Comparison of ENCODE assay signal across 28 mouse cellular contexts in genomic region chr17:24800524-24800923, GRCm38 (mm10). TPM values are rescaled to one million over a fixed set of nuclear protein-coding genes. Genes with fewer than 3 reads are reported as not detected.
A peak's percentile ranks its signal among the peaks of the same experiment; 100 is the strongest.
DNase-seq lines count a peak whose midpoint lies in the region; ATAC-seq and TF ChIP-seq lines count a peak whose summit lies in the region.
"Had no signal": no experiment of that assay in that cellular context is flagged by ENCODE, and none has a peak within 500 bp of the region (broad histone marks: within the 10 kb centered on the region; RNA-seq: fewer than 3 reads in every experiment).

No protein-coding gene starts in this region.

- H3K27me3 ChIP-seq in intestine, postnatal 0 days (replicated peaks; ENCODE audit: control insufficient read depth, insufficient read depth, low read length), result peaks cover 7% of the 10 kb centered on the region; the same call in 1 of the 2 replicates
- H3K27me3 ChIP-seq in intestine, embryonic 16.5 days (replicated peaks; ENCODE audit: control insufficient read depth, insufficient read depth, low read length), result peaks cover 7% of the 10 kb centered on the region; the same call in 1 of the 2 replicates
- peaks cover 4% of the 10 kb centered on the region; the same call in 1 of the 2 replicates for H3K27me3 ChIP-seq in liver, postnatal 0 days (ENCODE audit: insufficient read depth, low read length)
- H3K27me3 ChIP-seq in liver, embryonic 11.5 days (replicated peaks; ENCODE audit: control insufficient read depth, insufficient read depth, low read length), result 0 out of 2 replicates have a peak, but pooled peaks cover 3% of the 10 kb centered on the region
- no peaks in the 10 kb centered on the region for H3K27me3 ChIP-seq in stomach, postnatal 0 days (ENCODE audit: control insufficient read depth, insufficient read depth, low read length)
- H3K27me3 ChIP-seq in forebrain, postnatal 0 days (ENCODE audit: insufficient read depth, low read length), result peaks cover 8% of the 10 kb centered on the region

- H3K9me3 ChIP-seq in intestine, postnatal 0 days (ENCODE audit: control insufficient read depth), result no peaks in the 10 kb centered on the region
- H3K9me3 ChIP-seq in intestine, embryonic 16.5 days (ENCODE audit: control insufficient read depth, low read length), result no peaks in the 10 kb centered on the region
- H3K9me3 ChIP-seq in liver, postnatal 0 days (ENCODE audit: low read length), result no peaks in the 10 kb centered on the region
- no peaks in the 10 kb centered on the region for H3K9me3 ChIP-seq in liver, embryonic 11.5 days (ENCODE audit: control insufficient read depth, low read length)
- no peaks in the 10 kb centered on the region for H3K9me3 ChIP-seq in stomach, postnatal 0 days (ENCODE audit: control insufficient read depth, low read length)
- H3K9me3 ChIP-seq in forebrain, postnatal 0 days (ENCODE audit: low read length), result no peaks in the 10 kb centered on the region
- H3K9me3 ChIP-seq: embryonic facial prominence, embryonic 12.5 days; embryonic facial prominence, embryonic 15.5 days; heart, embryonic 12.5 days; heart, embryonic 15.5 days had no signal

- no peak for DNase-seq in liver, postnatal 0 days
- no peak for DNase-seq in liver, embryonic 11.5 days (ENCODE audit: low spot score)
- peak; percentile 13 for DNase-seq in ES-CJ7 (ENCODE audit: low read depth, low spot score)
- no peak for DNase-seq in stomach, postnatal 0 days (ENCODE audit: low spot score)
- DNase-seq in forebrain, postnatal 0 days, result no peak
- no peak for DNase-seq in thymus, postnatal 0 days (ENCODE audit: low spot score)
- DNase-seq: adrenal gland, postnatal 10 days; adrenal gland, postnatal 36 days; cerebellum, adult 18-20 months; cerebellum, adult 9-10 months; cerebellum, postnatal 14 days; gastrocnemius, postnatal 25 days; heart, adult 2 months; heart, postnatal 10 days; heart, postnatal 4 days had no signal

- no peak overlapping the region for H3K4me3 ChIP-seq in intestine, postnatal 0 days (ENCODE audit: low read depth, low read length)
- no peak overlapping the region for H3K4me3 ChIP-seq in intestine, embryonic 16.5 days (ENCODE audit: low read length)
- H3K4me3 ChIP-seq in liver, postnatal 0 days (ENCODE audit: low read depth, low read length), result no peak overlapping the region
- H3K4me3 ChIP-seq in liver, embryonic 11.5 days (ENCODE audit: low read depth, low read length), result no peak overlapping the region
- no peak overlapping the region for H3K4me3 ChIP-seq in stomach, postnatal 0 days (ENCODE audit: low read depth, low read length)
- H3K4me3 ChIP-seq in forebrain, postnatal 0 days (ENCODE audit: low read depth, low read length), result no peak overlapping the region
- H3K4me3 ChIP-seq: embryonic facial prominence, embryonic 12.5 days; embryonic facial prominence, embryonic 15.5 days; heart, adult 2 months; heart, embryonic 12.5 days; heart, embryonic 15.5 days had no signal

- H3K27ac ChIP-seq in intestine, postnatal 0 days (ENCODE audit: low read depth, low read length), result no peak overlapping the region
- no peak overlapping the region for H3K27ac ChIP-seq in intestine, embryonic 16.5 days (ENCODE audit: low read length)
- H3K27ac ChIP-seq in liver, postnatal 0 days (ENCODE audit: low read depth), result no peak overlapping the region
- no peak overlapping the region for H3K27ac ChIP-seq in liver, embryonic 11.5 days (ENCODE audit: low read depth, low read length)
- no peak overlapping the region for H3K27ac ChIP-seq in stomach, postnatal 0 days (replicated peaks)
- H3K27ac ChIP-seq in forebrain, postnatal 0 days (ENCODE audit: low read depth, low read length), result no peak overlapping the region
- H3K27ac ChIP-seq: embryonic facial prominence, embryonic 12.5 days; embryonic facial prominence, embryonic 15.5 days; heart, adult 2 months; heart, embryonic 15.5 days; hindbrain, embryonic 14.5 days; hindbrain, postnatal 0 days had no signal

- no peaks in the 10 kb centered on the region for H3K4me1 ChIP-seq in intestine, postnatal 0 days (replicated peaks; ENCODE audit: control insufficient read depth, insufficient read depth, low read length)
- H3K4me1 ChIP-seq in intestine, embryonic 16.5 days (ENCODE audit: control insufficient read depth, insufficient read depth, low read length), result peaks cover 4% of the 10 kb centered on the region
- H3K4me1 ChIP-seq in liver, postnatal 0 days (ENCODE audit: insufficient read depth), result peaks cover 7% of the 10 kb centered on the region
- H3K4me1 ChIP-seq in liver, embryonic 11.5 days (replicated peaks; ENCODE audit: control insufficient read depth, insufficient read depth, low read length), result peaks cover 3% of the 10 kb centered on the region; the same call in 1 of the 2 replicates
- no peaks in the 10 kb centered on the region for H3K4me1 ChIP-seq in stomach, postnatal 0 days (replicated peaks; ENCODE audit: control insufficient read depth, insufficient read depth)
- H3K4me1 ChIP-seq in forebrain, postnatal 0 days (ENCODE audit: insufficient read depth), result 0 out of 2 replicates have a peak, but pooled peaks cover 4% of the 10 kb centered on the region
- H3K4me1 ChIP-seq: embryonic facial prominence, embryonic 12.5 days; embryonic facial prominence, embryonic 15.5 days had no signal

- no peak for ATAC-seq in intestine, postnatal 0 days
- no peak for ATAC-seq in intestine, embryonic 16.5 days
- ATAC-seq in liver, postnatal 0 days, result no peak
- ATAC-seq in liver, embryonic 11.5 days (replicated peaks; ENCODE audit: low FRiP score), result no peak
- no peak for ATAC-seq in stomach, postnatal 0 days (ENCODE audit: low FRiP score, low TSS enrichment)
- no peak for ATAC-seq in forebrain, postnatal 0 days
- ATAC-seq: forebrain, embryonic 14.5 days; hindbrain, postnatal 0 days; inflammation-experienced regulatory T-cells, adult 6 months had no signal

- H3K4me2 ChIP-seq in intestine, postnatal 0 days (replicated peaks; ENCODE audit: low read depth), result no peak overlapping the region
- H3K4me2 ChIP-seq in intestine, embryonic 16.5 days (ENCODE audit: low read depth, low read length), result no peak overlapping the region
- no peak overlapping the region for H3K4me2 ChIP-seq in liver, postnatal 0 days (ENCODE audit: low read depth, low read length)
- no peak overlapping the region for H3K4me2 ChIP-seq in liver, embryonic 11.5 days
- no peak overlapping the region for H3K4me2 ChIP-seq in stomach, postnatal 0 days (replicated peaks; ENCODE audit: low read depth)
- no peak overlapping the region for H3K4me2 ChIP-seq in forebrain, postnatal 0 days (ENCODE audit: low read depth)
- H3K4me2 ChIP-seq: embryonic facial prominence, embryonic 12.5 days; embryonic facial prominence, embryonic 15.5 days; heart, embryonic 12.5 days; heart, embryonic 15.5 days; hindbrain, embryonic 14.5 days had no signal

- whole genome bisulfite sequencing in intestine, postnatal 0 days, result 50% methylated on average over 3 of the region's 3 CpGs
- 50% methylated on average over 3 of the region's 3 CpGs for WGBS in intestine, embryonic 16.5 days
- 54% methylated on average over 3 of the region's 3 CpGs for WGBS in liver, postnatal 0 days (ENCODE audit: insufficient replicate concordance)
- WGBS in liver, embryonic 11.5 days, result 55% methylated on average over 3 of the region's 3 CpGs
- WGBS in stomach, postnatal 0 days, result 51% methylated on average over 3 of the region's 3 CpGs
- WGBS in forebrain, postnatal 0 days, result 51% methylated on average over 3 of the region's 3 CpGs

- peak; percentile 16; the same call in 1 of the 2 replicates for TF ChIP-seq CTCF in intestine, postnatal 0 days (IDR thresholded peaks at IDR 0.05; ENCODE audit: low read depth)
- peak; percentile 6; the same call in 1 of the 2 replicates for TF ChIP-seq CTCF in liver, postnatal 0 days (IDR thresholded peaks at IDR 0.05; ENCODE audit: low read depth)
- peak; percentile 31 for TF ChIP-seq CTCF in stomach, postnatal 0 days (IDR thresholded peaks at IDR 0.05; ENCODE audit: low read depth)
- no peak for TF ChIP-seq CTCF in forebrain, postnatal 0 days (IDR thresholded peaks at IDR 0.05; ENCODE audit: low read depth)

- no peaks in the 10 kb centered on the region for H3K36me3 ChIP-seq in intestine, postnatal 0 days (ENCODE audit: control insufficient read depth, insufficient read depth)
- H3K36me3 ChIP-seq in intestine, embryonic 16.5 days (ENCODE audit: control insufficient read depth, insufficient read depth, low read length), result no peaks in the 10 kb centered on the region
- no peaks in the 10 kb centered on the region for H3K36me3 ChIP-seq in liver, postnatal 0 days (replicated peaks; ENCODE audit: insufficient read depth, low read length)
- no peaks in the 10 kb centered on the region for H3K36me3 ChIP-seq in liver, embryonic 11.5 days (ENCODE audit: control insufficient read depth, insufficient read depth, low read length)
- H3K36me3 ChIP-seq in stomach, postnatal 0 days (ENCODE audit: control insufficient read depth, insufficient read depth, low read length), result no peaks in the 10 kb centered on the region
- H3K36me3 ChIP-seq in forebrain, postnatal 0 days (ENCODE audit: insufficient read depth), result no peaks in the 10 kb centered on the region
- H3K36me3 ChIP-seq: embryonic facial prominence, embryonic 12.5 days; embryonic facial prominence, embryonic 15.5 days; heart, embryonic 12.5 days; heart, embryonic 15.5 days had no signal

- no peak for TF ChIP-seq EP300 in liver, postnatal 0 days (IDR thresholded peaks at IDR 0.05; ENCODE audit: low read depth)
- no peak for TF ChIP-seq EP300 in stomach, postnatal 0 days (optimal IDR thresholded peaks at IDR 0.05)

- H3K9ac ChIP-seq in intestine, postnatal 0 days (ENCODE audit: low read depth, low read length), result no peak overlapping the region
- H3K9ac ChIP-seq in intestine, embryonic 16.5 days (ENCODE audit: low read depth, low read length), result no peak overlapping the region
- no peak overlapping the region for H3K9ac ChIP-seq in liver, postnatal 0 days (replicated peaks)
- no peak overlapping the region for H3K9ac ChIP-seq in liver, embryonic 11.5 days (ENCODE audit: low read depth, low read length)
- no peak overlapping the region for H3K9ac ChIP-seq in stomach, postnatal 0 days (ENCODE audit: low read length)
- H3K9ac ChIP-seq in forebrain, postnatal 0 days, result no peak overlapping the region
- H3K9ac ChIP-seq: embryonic facial prominence, embryonic 12.5 days; embryonic facial prominence, embryonic 15.5 days; heart, embryonic 12.5 days; heart, embryonic 15.5 days; hindbrain, embryonic 14.5 days had no signal

RNA-seq across cellular contexts. Expression of gene Meiob, which starts 3.6 kb away (rescaled TPM):
- polyA plus RNA-seq in intestine, postnatal 0 days (2015; fragmentation: Nextera tagmentation; extraction: Ambion mirVana), result 0.08 and 0.10 TPM in 2 replicates
- polyA plus RNA-seq in intestine, embryonic 16.5 days (2015; fragmentation: Nextera tagmentation; extraction: Ambion mirVana), result not detected in 2 replicates
- polyA plus RNA-seq in liver, postnatal 0 days (2015; fragmentation: Nextera tagmentation; extraction: Ambion mirVana), result 0.97 and 1.2 TPM in 2 replicates
- polyA plus RNA-seq in liver, embryonic 11.5 days (2014; fragmentation: Nextera tagmentation; extraction: Ambion mirVana), result 1.9 and 3.0 TPM in 2 replicates
- 0.05 TPM in 1 of 2 replicates, not detected in the other for polyA plus RNA-seq in stomach, postnatal 0 days (2015; fragmentation: Nextera tagmentation; extraction: Ambion mirVana)
- not detected in 2 replicates for total RNA-seq in forebrain, postnatal 0 days (2014; rRNA removed)
- polyA plus RNA-seq in forebrain, postnatal 0 days (2015; fragmentation: Nextera tagmentation; extraction: Ambion mirVana), result 0.08 and 0.15 TPM in 2 replicates
- 0.17 and 0.23 TPM in 2 replicates for polyA plus RNA-seq in thymus, postnatal 0 days (2015; fragmentation: Nextera tagmentation; extraction: Ambion mirVana)
- total RNA-seq: gastrocnemius, adult 8-10 months; gastrocnemius, postnatal 25 days; heart, postnatal 10 days; hindbrain, postnatal 0 days had no signal
- polyA plus RNA-seq: embryonic facial prominence, embryonic 12.5 days; forebrain, embryonic 11.5 days; forebrain, embryonic 14.5 days; heart, adult 2 months; heart, embryonic 12.5 days; heart, embryonic 15.5 days; hindbrain, embryonic 11.5 days; hindbrain, embryonic 14.5 days; hindbrain, postnatal 0 days; inflammation-experienced regulatory T-cells, adult 6 months had no signal

RNA-seq across cellular contexts. Expression of gene Hagh, which starts 39.4 kb away (rescaled TPM):
- polyA plus RNA-seq in intestine, postnatal 0 days (2015; fragmentation: Nextera tagmentation; extraction: Ambion mirVana), result 104 and 105 TPM in 2 replicates
- polyA plus RNA-seq in intestine, embryonic 16.5 days (2015; fragmentation: Nextera tagmentation; extraction: Ambion mirVana), result 86.5 and 95.5 TPM in 2 replicates
- polyA plus RNA-seq in liver, postnatal 0 days (2015; fragmentation: Nextera tagmentation; extraction: Ambion mirVana), result 233 and 241 TPM in 2 replicates
- polyA plus RNA-seq in liver, embryonic 11.5 days (2014; fragmentation: Nextera tagmentation; extraction: Ambion mirVana), result 53.8 and 56.3 TPM in 2 replicates
- polyA plus RNA-seq in stomach, postnatal 0 days (2015; fragmentation: Nextera tagmentation; extraction: Ambion mirVana), result 51.3 and 52.7 TPM in 2 replicates
- 62.0 and 62.8 TPM in 2 replicates for total RNA-seq in forebrain, postnatal 0 days (2014; rRNA removed)
- 61.6 and 66.6 TPM in 2 replicates for polyA plus RNA-seq in forebrain, postnatal 0 days (2015; fragmentation: Nextera tagmentation; extraction: Ambion mirVana)
- polyA plus RNA-seq in thymus, postnatal 0 days (2015; fragmentation: Nextera tagmentation; extraction: Ambion mirVana), result 65.8 and 74.0 TPM in 2 replicates

RNA-seq across cellular contexts. Expression of gene Hs3st6, which starts 47.7 kb away (rescaled TPM):
- polyA plus RNA-seq in intestine, postnatal 0 days (2015; fragmentation: Nextera tagmentation; extraction: Ambion mirVana), result 0.25 and 0.47 TPM in 2 replicates
- polyA plus RNA-seq in intestine, embryonic 16.5 days (2015; fragmentation: Nextera tagmentation; extraction: Ambion mirVana), result 0.28 and 0.39 TPM in 2 replicates
- polyA plus RNA-seq in liver, postnatal 0 days (2015; fragmentation: Nextera tagmentation; extraction: Ambion mirVana), result 0.20 and 0.64 TPM in 2 replicates
- polyA plus RNA-seq in liver, embryonic 11.5 days (2014; fragmentation: Nextera tagmentation; extraction: Ambion mirVana), result 0.41 and 0.45 TPM in 2 replicates
- 1.4 and 1.8 TPM in 2 replicates for polyA plus RNA-seq in stomach, postnatal 0 days (2015; fragmentation: Nextera tagmentation; extraction: Ambion mirVana)
- 0.57 TPM in 1 of 2 replicates, not detected in the other for total RNA-seq in forebrain, postnatal 0 days (2014; rRNA removed)
- 0.45 and 0.53 TPM in 2 replicates for polyA plus RNA-seq in forebrain, postnatal 0 days (2015; fragmentation: Nextera tagmentation; extraction: Ambion mirVana)
- polyA plus RNA-seq in thymus, postnatal 0 days (2015; fragmentation: Nextera tagmentation; extraction: Ambion mirVana), result 0.25 and 0.40 TPM in 2 replicates
- total RNA-seq: gastrocnemius, adult 8-10 months; gastrocnemius, postnatal 25 days; heart, adult 2 months; heart, postnatal 10 days; hindbrain, postnatal 0 days had no signal
- polyA plus RNA-seq: heart, embryonic 12.5 days; inflammation-experienced regulatory T-cells, adult 6 months had no signal

RNA-seq across cellular contexts. Expression of gene Fahd1, which starts 49.6 kb away (rescaled TPM):
- polyA plus RNA-seq in intestine, postnatal 0 days (2015; fragmentation: Nextera tagmentation; extraction: Ambion mirVana), result 165 and 195 TPM in 2 replicates
- 115 and 132 TPM in 2 replicates for polyA plus RNA-seq in intestine, embryonic 16.5 days (2015; fragmentation: Nextera tagmentation; extraction: Ambion mirVana)
- 84.9 and 90.0 TPM in 2 replicates for polyA plus RNA-seq in liver, postnatal 0 days (2015; fragmentation: Nextera tagmentation; extraction: Ambion mirVana)
- polyA plus RNA-seq in liver, embryonic 11.5 days (2014; fragmentation: Nextera tagmentation; extraction: Ambion mirVana), result 38.3 and 38.6 TPM in 2 replicates
- polyA plus RNA-seq in stomach, postnatal 0 days (2015; fragmentation: Nextera tagmentation; extraction: Ambion mirVana), result 24.1 and 25.1 TPM in 2 replicates
- 15.1 and 16.6 TPM in 2 replicates for total RNA-seq in forebrain, postnatal 0 days (2014; rRNA removed)
- polyA plus RNA-seq in forebrain, postnatal 0 days (2015; fragmentation: Nextera tagmentation; extraction: Ambion mirVana), result 13.5 and 15.6 TPM in 2 replicates
- polyA plus RNA-seq in thymus, postnatal 0 days (2015; fragmentation: Nextera tagmentation; extraction: Ambion mirVana), result 11.0 and 12.8 TPM in 2 replicates
